Mouse (Mus musculus): ENCODE data around the gene Gm10031. TPM values are rescaled to one million over a fixed set of nuclear protein-coding genes. Genes with fewer than 3 reads are reported as not detected.

Gene Gm10031
- polyA plus RNA-seq, 1 experiment from 2014 or later: 0.38 TPM

GRCm38 (mm10) chr1:156558024-156558930 lies 34.5 kb downstream of the Gm10031 start, which contains the start of gene Abl2:
Abl2 (plus strand) TSS chr1:156558786.
- no peaks in the 10 kb centered on the region for H3K36me3 ChIP-seq
- H3K4me1 ChIP-seq: peaks cover 18% of the 10 kb centered on the region
- H3K9ac ChIP-seq: peak within 1 kb of the TSS; percentile 97
- H3K27me3 ChIP-seq: no peaks in the 10 kb centered on the region
- peak within 1 kb of the TSS; percentile 96 for H3K4me3 ChIP-seq
- peak; percentile 93 for ATAC-seq (ENCODE audit: insufficient number of reproducible peaks, insufficient read depth, low FRiP score, low TSS enrichment)
- H3K9me3 ChIP-seq: no peaks in the 10 kb centered on the region
- peak within 1 kb of the TSS; percentile 68 for H3K4me2 ChIP-seq (replicated peaks)
- peak within 1 kb of the TSS; percentile 97 for H3K27ac ChIP-seq
- 7% methylated on average over 60 of the region's 60 CpGs for WGBS

GRCm38 (mm10) chr1:156558950-156559640 lies 35.3 kb downstream of the Gm10031 start:
- Histone ChIP-seq H3K27ac (peak overlapping the region; percentile 97), H3K27me3 (no peaks in the 10 kb centered on the region), H3K9me3 (no peaks in the 10 kb centered on the region), H3K4me2 (replicated peaks) (peak overlapping the region; percentile 68), H3K36me3 (no peaks in the 10 kb centered on the region), H3K9ac (peak overlapping the region; percentile 97), H3K4me3 (peak overlapping the region; percentile 96), H3K4me1 (peaks cover 18% of the 10 kb centered on the region)
- 0 out of 2 replicates have a peak, but pooled peaks have one; percentile 18 for ATAC-seq (ENCODE audit: insufficient number of reproducible peaks, insufficient read depth, low FRiP score, low TSS enrichment)
- WGBS: under 1% methylated on average over 59 of the region's 66 CpGs

- H3K4me3 ChIP-seq: peak overlapping the region; percentile 96
- ATAC-seq (ENCODE audit: insufficient number of reproducible peaks, insufficient read depth, low FRiP score, low TSS enrichment): no peak
- H3K36me3 ChIP-seq: no peaks in the 10 kb centered on the region
- no peaks in the 10 kb centered on the region for H3K9me3 ChIP-seq
- H3K27me3 ChIP-seq: no peaks in the 10 kb centered on the region
- H3K27ac ChIP-seq: no peak overlapping the region; the same call in 1 of the 2 replicates
- WGBS: 15% methylated on average over 8 of the region's 8 CpGs
- peak overlapping the region; percentile 68 for H3K4me2 ChIP-seq (replicated peaks)
- peaks cover 18% of the 10 kb centered on the region for H3K4me1 ChIP-seq
- peak overlapping the region; percentile 97 for H3K9ac ChIP-seq
Observed at GRCm38 (mm10) chr1:156559641-156560020, 35.8 kb downstream of the Gm10031 start.

GRCm38 (mm10) chr1:156560500-156560899 lies 36.7 kb downstream of the Gm10031 start:
- Histone ChIP-seq H3K4me1 (peaks cover 18% of the 10 kb centered on the region), H3K27ac (no peak overlapping the region), H3K4me3 (no peak overlapping the region), H3K9ac (no peak overlapping the region), H3K27me3 (no peaks in the 10 kb centered on the region), H3K9me3 (no peaks in the 10 kb centered on the region), H3K36me3 (no peaks in the 10 kb centered on the region), H3K4me2 (replicated peaks) (no peak overlapping the region)
- 91% methylated on average over 9 of the region's 9 CpGs for WGBS
- ATAC-seq (ENCODE audit: insufficient number of reproducible peaks, insufficient read depth, low FRiP score, low TSS enrichment): no peak

- no peak for ATAC-seq (ENCODE audit: insufficient number of reproducible peaks, insufficient read depth, low FRiP score, low TSS enrichment)
Observed at GRCm38 (mm10) chr1:156565328-156565727, 41.5 kb downstream of the Gm10031 start.

GRCm38 (mm10) chr1:156566132-156566531 lies 42.3 kb downstream of the Gm10031 start:
- no peak for ATAC-seq (ENCODE audit: insufficient number of reproducible peaks, insufficient read depth, low FRiP score, low TSS enrichment)
- Histone ChIP-seq H3K9ac (no peak overlapping the region), H3K27ac (no peak overlapping the region), H3K36me3 (no peaks in the 10 kb centered on the region), H3K9me3 (no peaks in the 10 kb centered on the region), H3K4me3 (no peak overlapping the region), H3K4me2 (replicated peaks) (no peak overlapping the region), H3K27me3 (no peaks in the 10 kb centered on the region), H3K4me1 (no peaks in the 10 kb centered on the region)
- 95% methylated on average over 3 of the region's 3 CpGs for WGBS

More at GRCm38 (mm10) chr1:156565328-156565727, 41.5 kb downstream of the Gm10031 start:
- Histone ChIP-seq H3K27me3 (no peaks in the 10 kb centered on the region), H3K36me3 (no peaks in the 10 kb centered on the region), H3K9ac (no peak overlapping the region), H3K9me3 (no peaks in the 10 kb centered on the region), H3K4me1 (peaks cover 5% of the 10 kb centered on the region), H3K4me3 (no peak overlapping the region), H3K27ac (no peak overlapping the region), H3K4me2 (replicated peaks) (no peak overlapping the region)
- WGBS: 65% methylated on average over 2 of the region's 2 CpGs

GRCm38 (mm10) chr1:156569615-156570014 lies 45.8 kb downstream of the Gm10031 start:
- 84% methylated on average over 4 of the region's 4 CpGs for WGBS

GRCm38 (mm10) chr1:156572952-156573351 lies 49.1 kb downstream of the Gm10031 start:
- no peaks in the 10 kb centered on the region for H3K27me3 ChIP-seq
- H3K4me1 ChIP-seq: no peaks in the 10 kb centered on the region
- no peak overlapping the region for H3K4me3 ChIP-seq
- H3K9me3 ChIP-seq: no peaks in the 10 kb centered on the region
- WGBS: 90% methylated on average over 4 of the region's 4 CpGs
- H3K4me2 ChIP-seq (replicated peaks): no peak overlapping the region
- no peak for ATAC-seq (ENCODE audit: insufficient number of reproducible peaks, insufficient read depth, low FRiP score, low TSS enrichment)
- no peak overlapping the region for H3K9ac ChIP-seq
- H3K27ac ChIP-seq: no peak overlapping the region
- no peaks in the 10 kb centered on the region for H3K36me3 ChIP-seq

More at GRCm38 (mm10) chr1:156569615-156570014, 45.8 kb downstream of the Gm10031 start:
- H3K27me3 ChIP-seq: no peaks in the 10 kb centered on the region
- H3K36me3 ChIP-seq: no peaks in the 10 kb centered on the region
- H3K4me2 ChIP-seq (replicated peaks): no peak overlapping the region
- H3K4me3 ChIP-seq: no peak overlapping the region
- H3K9ac ChIP-seq: no peak overlapping the region
- H3K4me1 ChIP-seq: no peaks in the 10 kb centered on the region
- no peak for ATAC-seq (ENCODE audit: insufficient number of reproducible peaks, insufficient read depth, low FRiP score, low TSS enrichment)
- H3K27ac ChIP-seq: no peak overlapping the region
- no peaks in the 10 kb centered on the region for H3K9me3 ChIP-seq

Other genes with a start within 250 kb of the Gm10031 start
- gene Tdrd5, start 220.3 kb upstream of the Gm10031 start, polyA plus RNA-seq (2016; fragmentation: Nextera tagmentation; extraction: Ambion mirVana): 0.13 TPM in 2 replicates
- gene Nphs2, start 213.3 kb upstream of the Gm10031 start, polyA plus RNA-seq (2016; fragmentation: Nextera tagmentation; extraction: Ambion mirVana): not detected in 2 replicates
- 793 and 849 TPM in 2 replicates for gene Gm2000, start 158.0 kb upstream of the Gm10031 start, polyA plus RNA-seq (2016; fragmentation: Nextera tagmentation; extraction: Ambion mirVana)
- 0.27 and 1.1 TPM in 2 replicates for gene Axdnd1, start 102.9 kb upstream of the Gm10031 start, polyA plus RNA-seq (2016; fragmentation: Nextera tagmentation; extraction: Ambion mirVana)
- gene Soat1, start 49.7 kb upstream of the Gm10031 start, polyA plus RNA-seq (2016; fragmentation: Nextera tagmentation; extraction: Ambion mirVana): 29.1 and 30.7 TPM in 2 replicates
- gene Abl2, start 34.8 kb downstream of the Gm10031 start, polyA plus RNA-seq (2016; fragmentation: Nextera tagmentation; extraction: Ambion mirVana): 5.3 and 6.1 TPM in 2 replicates
- 4.2 and 5.2 TPM in 2 replicates for gene Tor3a, start 150.3 kb downstream of the Gm10031 start, polyA plus RNA-seq (2016; fragmentation: Nextera tagmentation; extraction: Ambion mirVana)
- 26.0 and 26.2 TPM in 2 replicates for gene Fam20b, start 195.1 kb downstream of the Gm10031 start, polyA plus RNA-seq (2016; fragmentation: Nextera tagmentation; extraction: Ambion mirVana)